Mouse (Mus musculus) embryo, embryonic 10.5 days (tissue): ENCODE data around the gene Gm3327.
"Not testable (repeated sequence)": the region's sequence is repeated elsewhere in the genome, so short reads cannot be mapped to it uniquely, and the experiment has no call there.

Experiments used
- DNase-seq: peaks from one replicate; pipeline ENCODE4 v3.0.0-alpha.2; 2015; ENCODE audit warnings: low spot score

The Gm3327 gene

DNA sequence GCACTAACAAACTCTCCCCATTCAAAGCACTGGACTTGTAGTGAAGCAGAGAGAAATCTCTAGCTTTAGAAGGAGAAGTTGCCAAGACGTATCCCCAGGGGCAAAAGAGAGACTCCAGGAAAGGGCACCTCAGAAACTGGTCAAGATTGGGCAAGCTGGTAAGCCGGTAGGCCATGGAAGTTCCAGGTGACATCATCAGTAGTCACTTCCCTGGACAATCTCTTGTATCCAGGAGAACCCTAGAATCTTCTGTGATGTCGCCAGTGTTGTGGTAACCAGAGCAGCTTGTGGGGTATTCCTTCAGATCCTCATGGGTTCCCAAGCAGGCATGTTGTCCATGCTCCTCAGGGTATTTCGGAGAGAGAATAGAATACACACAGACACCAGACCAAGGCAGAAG is at the start of gene Gm3327:
Gene Gm3327, plus strand, starts transcription at position 301 of the 400 bp plus-strand sequence.
- DNase-seq: not testable (repeated sequence)

DNA sequence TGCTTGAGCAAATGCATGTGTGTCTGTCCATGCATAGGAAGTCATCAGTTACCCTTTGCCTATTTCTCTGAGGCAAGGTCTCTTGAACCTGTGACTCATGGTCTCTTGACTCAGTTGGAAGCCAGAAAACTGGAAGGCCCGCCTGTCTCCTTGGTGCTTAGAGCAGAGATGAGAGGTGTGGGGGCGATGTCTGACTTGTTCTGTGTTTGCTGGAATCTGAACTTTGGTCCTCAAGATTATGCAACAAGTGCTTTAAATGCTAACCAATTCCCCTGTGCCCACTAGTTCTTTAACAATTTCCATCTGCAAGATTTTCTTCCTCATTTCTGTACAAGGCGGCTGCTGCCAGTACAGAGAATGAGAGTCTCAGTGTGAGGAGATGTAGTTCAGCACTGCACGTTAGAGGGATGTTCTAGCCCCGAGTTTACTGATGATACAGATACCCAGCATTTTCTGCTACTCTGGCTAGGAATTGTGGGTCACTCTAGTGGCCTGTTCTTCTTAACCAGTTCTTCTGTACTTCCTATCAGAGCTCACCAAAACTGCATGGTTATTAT is 45.8 kb upstream of the Gm3327 start:
- not testable (repeated sequence) for DNase-seq

GRCm38 (mm10) chr14:44086588-44086987 is 37.1 kb upstream of the Gm3327 start:
- not testable (repeated sequence) for DNase-seq

GRCm38 (mm10) chr14:44087535-44087934 is 36.1 kb upstream of the Gm3327 start:
- not testable (repeated sequence) for DNase-seq

GRCm38 (mm10) chr14:44091524-44091923 is 32.1 kb upstream of the Gm3327 start:
- not testable (repeated sequence) for DNase-seq

- DNase-seq: peak; percentile 4
Observed at GRCm38 (mm10) chr14:44094445-44094844, 29.2 kb upstream of the Gm3327 start.

- not testable (repeated sequence) for DNase-seq
Observed at GRCm38 (mm10) chr14:44100030-44100429, 23.6 kb upstream of the Gm3327 start.

GRCm38 (mm10) chr14:44102354-44102753 is 21.3 kb upstream of the Gm3327 start, which contains the start of gene Ear2:
Gene Ear2 (plus strand): TSS chr14:44102654.
- DNase-seq: not testable (repeated sequence)

DNA sequence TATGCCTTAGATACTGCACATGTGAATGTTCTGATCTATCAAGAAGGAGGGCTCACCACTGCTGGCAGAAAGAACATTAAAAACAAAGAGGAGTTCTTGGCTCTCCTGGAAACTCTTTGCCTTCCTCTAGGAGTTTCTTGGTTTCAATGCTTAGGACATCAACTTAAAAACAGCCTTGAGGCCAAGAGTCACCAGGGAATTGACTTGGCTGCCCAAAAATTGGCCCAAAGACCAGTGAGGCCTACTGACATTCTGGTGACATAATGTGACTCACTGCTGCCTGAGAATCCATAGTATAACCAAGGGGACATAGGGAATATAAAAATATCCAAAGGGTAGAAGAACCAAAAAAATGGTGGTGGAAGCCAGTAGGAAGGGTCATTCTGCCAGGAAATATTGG is 12.7 kb upstream of the Gm3327 start:
- no peak for DNase-seq
